Mouse (Mus musculus) left cerebral cortex, postnatal 10 days (tissue): ENCODE data around the gene Dnah3. TPM values are rescaled to one million over a fixed set of nuclear protein-coding genes. Genes with fewer than 3 reads are reported as not detected.

Experiments used
- DNase-seq, 2 experiments: peaks; one replicate each; pipeline ENCODE4 v3.0.0; 2021 to 2022; ENCODE audit warnings: low spot score in 2 of 2, mixed read lengths in 1 of 2; ENCODE audit errors: extremely low spot score in 1 of 2
- intact Hi-C: fragments of 180-260 bp; cut with DNase I; formaldehyde crosslinking; loops from one replicate; pipeline ENCODE4 v1.15.1; 2025
- total RNA-seq, 2 experiments: library from RNA; stranded (reverse); gene quantifications; 2 replicates each; pipeline ENCODE4 v1.2.3; 2021

Dnah3 gene
- total RNA-seq, 2 experiments from 2014 or later = 0.15 TPM; not detected in 1

DNA sequence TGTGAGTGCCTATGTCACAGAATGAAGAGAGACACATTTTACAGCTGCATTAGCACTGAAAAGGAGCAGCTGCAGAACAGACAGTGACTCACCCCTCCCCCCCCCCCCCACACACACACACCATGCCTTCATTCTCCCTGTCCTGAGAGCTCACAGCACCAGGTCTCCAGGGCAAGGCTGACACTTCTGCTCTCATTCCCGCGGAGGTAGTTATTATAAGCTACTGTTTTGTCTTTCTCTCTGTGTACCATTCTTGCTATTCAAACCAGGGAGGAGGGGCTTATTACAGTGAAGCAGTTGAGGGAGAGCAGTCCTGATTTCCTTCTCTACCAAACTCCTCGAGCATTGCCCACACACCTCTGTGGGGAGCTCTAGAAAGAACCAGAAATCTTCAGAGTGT lies 25.9 kb downstream of the Dnah3 start:
- intact Hi-C loops = no loop called here
- DNase-seq = no peak

DNA sequence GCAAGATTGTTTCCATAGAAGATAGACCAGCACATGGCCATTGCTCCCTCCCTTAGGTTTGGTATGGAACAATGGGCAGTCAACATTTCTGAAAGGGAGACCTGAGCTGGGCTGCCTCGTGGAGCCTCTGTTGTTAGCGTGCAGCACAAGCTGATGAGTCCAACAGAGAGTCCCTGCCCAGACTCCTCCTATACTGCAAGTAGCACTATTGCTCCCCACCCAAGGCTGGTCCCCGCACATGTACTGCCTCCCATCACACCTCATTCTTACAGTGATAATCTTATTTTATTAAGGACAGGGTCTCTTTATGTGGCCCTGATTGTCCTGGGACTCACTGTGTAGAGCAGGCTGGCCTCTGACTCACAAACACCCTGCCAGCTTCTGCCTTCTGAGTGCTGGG lies 27.0 kb downstream of the Dnah3 start:
- intact Hi-C loops = no loop called here
- DNase-seq = no peak

DNA sequence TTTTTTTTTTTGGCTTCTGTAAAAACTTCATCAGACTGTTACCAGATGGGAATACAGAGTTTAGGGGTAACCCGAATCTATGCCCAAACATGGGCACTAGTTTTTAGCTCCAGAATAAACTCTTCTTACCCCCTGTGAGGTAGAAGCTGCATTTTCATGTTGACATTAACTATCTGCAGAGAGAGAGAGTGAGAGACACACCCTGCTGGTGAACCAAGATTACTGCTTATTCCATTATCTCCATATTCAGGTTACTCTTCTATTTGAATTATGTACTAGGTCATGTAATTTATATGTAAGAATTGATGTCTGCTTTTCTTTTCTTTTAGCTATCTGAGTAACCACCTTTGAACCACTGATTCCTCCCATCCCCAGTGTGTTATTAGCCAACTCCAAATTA lies 31.0 kb downstream of the Dnah3 start:
- intact Hi-C loops = no loop called here
- DNase-seq = no peak

DNA sequence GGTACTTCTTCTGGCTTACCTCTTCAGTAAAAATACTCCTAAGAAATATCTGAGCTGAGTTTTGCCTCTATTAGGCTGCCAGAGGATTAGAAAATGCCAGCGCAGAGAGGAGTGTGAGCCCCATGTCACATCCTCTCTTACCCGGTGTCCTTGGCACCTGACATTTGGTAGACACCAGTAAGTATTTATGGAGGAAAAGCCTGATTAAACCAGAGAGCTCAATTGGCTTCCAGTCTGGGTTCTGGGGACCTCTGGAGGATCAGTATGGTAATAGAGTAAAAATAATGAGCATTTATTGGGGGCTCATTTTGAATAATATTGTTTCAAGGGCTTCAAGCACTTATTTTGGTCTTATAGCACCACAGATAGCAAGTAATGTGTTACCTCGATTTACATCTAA lies 39.6 kb downstream of the Dnah3 start:
- no peak for DNase-seq
- intact Hi-C loops = loop anchor here (5.0 kb wide), 1 partner anchor 198 kb away; no protein-coding TSS in a partner anchor

DNA sequence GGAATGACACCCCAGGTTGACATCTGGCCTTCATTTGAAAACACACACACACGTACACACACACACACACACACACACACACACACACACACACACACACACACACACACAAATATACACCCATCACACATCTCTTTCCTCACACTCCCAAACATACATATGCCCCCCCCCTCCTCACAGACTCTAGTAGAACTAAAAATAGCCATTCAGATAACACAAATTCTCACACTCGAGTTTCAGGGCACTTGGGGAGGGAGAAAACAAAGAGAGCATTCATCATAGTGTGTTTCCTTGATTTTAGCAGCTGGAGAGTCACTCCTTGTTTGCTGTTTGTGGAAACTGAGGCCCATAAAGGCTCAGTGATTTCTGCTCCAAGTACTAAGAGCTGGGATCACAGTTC lies 41.1 kb downstream of the Dnah3 start:
- DNase-seq = no peak
- intact Hi-C loops = no loop called here

DNA sequence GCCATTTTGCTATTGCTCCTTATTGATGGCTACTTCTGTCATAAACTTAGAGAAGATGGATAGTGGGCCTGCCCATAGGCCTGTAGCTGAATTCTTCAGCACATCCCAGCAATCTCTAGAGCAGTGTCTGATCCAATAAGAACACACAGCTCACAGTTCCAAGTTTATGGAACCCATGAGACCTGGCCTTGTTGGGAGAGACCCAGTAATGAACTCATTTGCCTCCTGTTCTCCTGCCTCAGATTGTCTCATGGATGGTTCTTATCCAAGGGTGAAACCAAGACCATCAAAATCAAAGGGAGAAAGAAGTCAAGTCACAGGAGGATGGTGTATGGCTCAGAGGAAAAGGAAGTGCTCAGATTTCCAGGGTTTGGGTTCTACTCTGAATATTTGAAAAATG lies 44.6 kb downstream of the Dnah3 start:
- no peak for DNase-seq
- intact Hi-C loops = no loop called here

DNA sequence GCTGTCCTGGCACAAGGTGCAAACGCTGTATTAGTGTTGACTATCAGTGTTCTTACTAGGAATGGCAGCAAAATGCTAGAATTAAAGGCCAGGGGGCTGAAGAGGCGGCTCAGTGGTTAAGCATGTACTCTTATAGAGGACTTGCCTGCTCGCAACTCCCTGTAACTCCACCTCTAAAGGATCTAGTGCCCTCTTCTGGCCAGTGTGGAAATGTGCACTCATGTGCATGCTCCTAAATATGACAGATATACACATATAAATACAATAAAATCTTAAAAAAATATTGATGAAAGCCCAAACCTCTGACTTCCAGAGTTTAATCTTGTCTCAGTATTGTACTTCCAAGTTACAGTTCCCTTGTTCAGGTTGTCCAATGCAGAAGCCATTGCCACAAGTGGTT lies 51.1 kb downstream of the Dnah3 start:
- intact Hi-C loops = no loop called here
- no peak for DNase-seq

DNA sequence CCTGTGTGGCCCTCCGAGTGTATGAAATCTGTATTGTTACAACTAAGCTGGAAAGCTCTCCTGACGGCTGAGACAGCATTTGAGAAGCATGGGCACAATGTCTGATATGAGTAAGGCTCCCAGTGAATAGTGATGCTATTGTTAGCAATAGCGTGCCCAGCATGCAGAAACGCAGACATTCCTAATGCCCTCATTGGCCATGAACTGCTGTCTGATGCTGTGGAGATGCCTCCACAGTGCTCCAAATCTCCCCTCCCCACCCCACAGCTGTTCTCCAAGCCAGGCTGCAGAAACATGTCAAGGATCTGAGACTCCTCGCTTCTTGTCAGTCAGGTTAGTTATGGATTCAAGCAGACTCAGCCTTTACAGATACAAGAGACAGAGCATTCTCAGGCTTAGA lies 58.7 kb downstream of the Dnah3 start:
- DNase-seq = no peak
- intact Hi-C loops = no loop called here

DNA sequence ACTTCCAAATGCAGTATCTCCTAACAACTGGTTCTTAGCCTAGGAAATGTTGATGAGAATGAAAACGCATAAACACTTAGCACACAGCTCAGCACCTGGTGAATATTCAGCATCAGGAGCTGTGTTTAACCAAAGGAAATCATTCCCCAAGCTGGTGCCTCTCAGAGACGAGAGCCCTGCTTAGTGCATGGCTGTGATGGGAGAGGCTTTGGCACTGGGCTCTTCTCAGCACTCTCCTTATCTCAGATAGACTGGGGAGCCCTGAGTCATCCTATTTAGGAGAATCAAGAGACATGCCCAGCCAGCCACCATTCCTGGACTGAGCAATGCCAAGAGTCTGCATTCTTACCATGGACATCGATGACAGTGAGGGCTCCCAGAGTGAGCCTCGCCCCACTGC lies 60.1 kb downstream of the Dnah3 start:
- intact Hi-C loops = no loop called here
- DNase-seq = no peak

DNA sequence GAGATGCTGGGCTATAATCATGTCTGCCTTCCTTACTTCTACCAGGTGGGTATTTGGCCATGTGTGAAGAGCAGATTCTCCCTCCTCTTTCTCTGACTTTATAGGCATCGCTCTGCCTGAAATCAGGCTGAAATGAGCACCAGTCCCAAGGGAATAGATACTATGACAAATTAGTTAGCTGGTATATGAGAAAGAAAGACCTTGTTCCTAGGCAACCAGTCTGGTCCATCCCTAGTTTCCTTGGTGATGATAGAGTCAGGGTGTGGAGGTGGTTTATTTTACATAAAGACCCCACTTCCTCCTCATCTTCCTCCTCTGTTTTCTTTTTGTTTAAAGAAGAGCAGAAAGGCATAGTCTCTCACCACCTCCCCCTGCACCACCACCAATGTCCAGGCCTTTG lies 60.5 kb downstream of the Dnah3 start:
- DNase-seq = peak in 1 of 2 experiments; percentile 29
- intact Hi-C loops = no loop called here

DNA sequence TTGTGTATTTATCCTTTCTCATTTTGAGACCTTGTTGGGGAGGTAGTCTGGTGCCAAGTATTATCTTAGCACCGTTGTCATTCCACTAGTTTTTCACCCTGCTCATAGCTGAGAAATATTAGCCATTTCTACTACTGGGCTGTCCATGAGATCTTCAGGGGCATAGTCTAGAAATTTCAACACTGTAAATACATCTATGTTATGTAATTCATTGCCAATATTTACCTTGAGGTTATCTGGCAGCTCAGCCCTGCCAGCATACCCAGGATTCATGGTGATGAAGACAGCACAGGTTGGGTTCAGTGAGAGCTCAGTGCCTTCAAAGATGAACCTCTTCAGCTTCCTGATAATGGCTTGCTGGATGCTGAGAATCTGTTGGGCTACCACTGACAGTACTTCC lies 66.4 kb downstream of the Dnah3 start:
- DNase-seq = no peak
- intact Hi-C loops = no loop called here

DNA sequence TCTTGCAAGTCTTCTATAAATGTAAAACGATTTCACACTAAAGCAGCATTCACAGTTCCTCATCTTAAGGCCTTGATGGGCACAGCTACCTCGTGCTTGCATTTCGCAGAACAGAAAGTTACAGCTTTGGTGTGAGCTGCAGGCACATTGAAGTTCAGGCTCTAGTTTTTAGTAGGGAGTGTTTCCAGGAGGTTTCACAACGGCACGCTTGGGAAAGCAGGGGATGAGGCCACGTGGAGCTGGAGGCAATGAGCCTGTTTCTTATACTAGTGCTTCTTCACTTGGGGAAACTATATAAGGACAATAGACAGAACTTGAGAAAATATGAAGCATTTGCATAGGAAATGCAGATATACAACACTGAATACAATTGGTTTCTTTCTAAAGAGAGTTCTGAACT lies 98.0 kb downstream of the Dnah3 start:
- no peak for DNase-seq
- intact Hi-C loops = no loop called here

DNA sequence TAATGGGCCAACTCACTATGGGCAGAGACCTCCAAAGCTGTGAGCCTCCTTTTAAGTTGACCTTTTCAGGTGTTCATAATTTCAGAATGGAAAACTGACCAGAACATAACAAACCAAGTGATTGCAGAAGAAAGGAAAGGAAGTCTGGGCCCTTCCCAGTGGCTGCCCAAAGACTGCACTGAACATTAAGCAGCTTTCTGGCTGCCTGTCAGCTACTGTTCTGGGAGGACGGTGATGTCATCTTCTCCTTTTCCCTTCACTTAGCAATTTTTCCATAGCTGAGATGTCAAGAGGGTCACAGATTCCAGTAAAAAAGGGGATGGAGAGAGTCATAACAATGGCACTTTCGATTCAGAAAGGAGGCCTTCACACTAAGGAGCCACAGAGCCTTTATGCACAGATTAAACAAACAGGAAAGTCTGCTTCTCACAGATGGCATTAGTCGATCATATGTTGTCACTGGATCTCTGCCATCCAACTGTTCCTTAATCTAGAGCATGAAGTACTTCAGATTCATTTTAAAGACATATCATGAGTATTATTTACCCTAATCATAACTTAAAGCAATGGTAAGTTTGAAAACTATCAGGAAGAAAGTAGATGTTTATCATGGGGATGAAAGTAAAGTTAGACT lies 109.7 kb downstream of the Dnah3 start:
- peak in 1 of 2 experiments; percentile 21 for DNase-seq
- intact Hi-C loops = no loop called here

DNA sequence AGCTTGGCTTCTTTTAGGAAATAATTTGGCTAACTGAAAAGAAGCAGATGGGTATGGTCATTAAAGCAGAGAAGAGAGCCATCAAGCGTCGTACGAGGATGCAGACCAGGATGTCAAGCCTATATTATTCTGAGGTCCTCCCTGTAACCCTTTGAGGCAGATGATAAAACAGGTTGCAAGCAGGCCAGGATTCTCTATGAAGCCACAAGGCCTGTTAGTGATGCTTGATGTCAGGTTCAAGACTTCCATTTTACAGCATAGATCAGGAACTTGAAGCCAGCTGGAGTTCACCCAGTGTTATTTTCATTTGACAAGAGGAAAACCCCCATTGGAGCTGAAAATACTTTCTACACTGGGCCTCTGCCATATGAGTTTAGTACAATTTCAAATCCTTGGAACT lies 114.9 kb downstream of the Dnah3 start:
- DNase-seq = no peak
- intact Hi-C loops = no loop called here

DNA sequence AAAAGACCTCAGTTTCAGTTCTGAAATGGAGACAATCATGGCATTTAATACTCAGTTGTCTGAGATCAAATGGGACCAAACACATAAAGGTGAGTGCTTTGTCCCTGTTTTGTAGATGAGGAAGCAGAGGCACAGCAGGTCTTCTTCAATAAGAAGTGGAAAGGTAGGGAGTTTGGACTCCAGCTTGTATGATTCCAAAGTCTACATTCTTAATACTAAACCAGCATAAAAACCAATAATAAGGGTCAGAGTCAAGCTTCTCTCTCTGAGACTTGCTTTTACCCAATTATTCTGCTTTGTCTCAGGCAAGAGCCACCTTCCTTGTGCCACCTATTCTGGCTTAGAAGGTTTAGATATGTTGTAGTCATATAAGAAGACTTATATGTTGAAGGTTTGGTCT lies 116.5 kb downstream of the Dnah3 start:
- DNase-seq = no peak
- intact Hi-C loops = no loop called here

DNA sequence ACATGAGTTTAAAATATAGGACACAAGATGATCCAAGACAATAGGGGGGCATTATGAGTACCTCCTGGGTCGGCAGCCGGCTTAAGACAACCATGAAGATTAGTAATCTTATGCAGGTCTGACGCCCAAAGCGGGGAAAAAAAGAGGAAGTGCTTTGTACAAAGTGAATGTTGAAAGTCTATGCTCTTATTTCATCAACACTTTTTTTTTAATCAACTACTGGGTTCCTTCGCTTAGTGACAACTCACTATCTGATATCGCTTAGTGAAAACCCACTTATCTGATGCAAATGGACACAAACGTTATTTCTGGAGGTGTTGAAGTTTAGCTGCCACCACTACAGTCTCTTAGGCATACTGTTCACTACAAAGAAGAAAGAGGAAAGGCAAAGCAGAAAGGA lies 117.5 kb downstream of the Dnah3 start:
- no peak for DNase-seq
- intact Hi-C loops = no loop called here

DNA sequence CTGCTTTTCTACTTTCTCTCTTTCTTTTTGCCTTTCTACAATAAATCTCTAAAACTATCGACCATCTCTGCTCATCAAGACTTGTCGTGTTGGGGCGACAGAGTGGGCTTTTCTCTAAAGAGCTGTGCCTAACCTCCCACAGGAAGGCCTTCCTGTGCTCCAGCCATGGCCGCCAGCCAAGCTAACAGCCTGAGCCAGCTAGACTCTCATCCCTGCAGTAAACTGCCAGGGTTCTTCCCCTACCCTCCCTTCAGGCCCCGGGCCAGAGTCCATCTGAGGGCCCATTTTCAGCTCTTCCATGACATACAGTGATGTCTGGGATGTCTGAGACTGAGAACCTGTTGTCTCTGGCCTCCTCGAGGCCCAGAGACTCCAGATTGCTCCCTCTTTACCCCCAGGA lies 118.8 kb downstream of the Dnah3 start:
- DNase-seq = peak in 1 of 2 experiments; percentile 35
- intact Hi-C loops = no loop called here

DNA sequence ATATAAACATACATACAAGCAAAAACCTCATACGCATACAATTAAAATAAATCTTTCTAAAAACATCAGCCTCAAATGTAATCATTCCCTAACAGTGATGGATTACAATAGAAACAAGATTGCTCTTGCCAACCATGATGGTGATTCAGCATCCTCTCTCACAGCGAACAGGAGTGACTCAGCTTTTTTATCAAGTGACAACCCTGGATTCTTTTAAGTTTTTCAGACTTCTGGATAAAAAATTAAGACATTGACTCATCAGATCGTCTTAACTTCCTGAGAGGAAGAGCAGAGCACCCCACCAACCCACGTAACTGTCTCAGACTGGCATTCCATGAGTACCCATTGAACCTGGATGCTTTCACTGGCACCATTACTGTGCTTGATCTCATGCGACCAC lies 120.9 kb downstream of the Dnah3 start:
- intact Hi-C loops = no loop called here

DNA sequence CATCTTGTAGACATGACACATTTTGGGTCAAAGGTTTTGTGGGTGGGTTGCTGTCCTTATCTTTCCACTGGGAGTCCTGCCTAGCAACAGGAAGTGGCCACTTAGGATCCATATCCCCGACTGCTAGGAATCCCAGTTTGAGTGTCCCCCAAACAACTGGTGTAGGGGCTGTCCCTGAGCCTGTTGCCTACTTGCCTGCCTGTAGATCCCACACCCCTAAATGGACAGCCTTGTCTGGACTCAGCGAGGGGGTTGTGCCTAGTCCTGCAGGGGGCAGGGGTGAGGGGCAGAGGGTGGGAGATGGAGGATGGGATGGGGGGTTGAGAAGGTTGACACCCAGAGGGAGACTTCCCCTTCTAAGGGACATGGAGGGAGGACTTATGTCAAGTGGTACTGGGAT lies 125.8 kb downstream of the Dnah3 start:
- intact Hi-C loops = no loop called here
- no peak for DNase-seq

More for the DNA sequence above, 120.9 kb downstream of the Dnah3 start:
- no peak for DNase-seq

DNA sequence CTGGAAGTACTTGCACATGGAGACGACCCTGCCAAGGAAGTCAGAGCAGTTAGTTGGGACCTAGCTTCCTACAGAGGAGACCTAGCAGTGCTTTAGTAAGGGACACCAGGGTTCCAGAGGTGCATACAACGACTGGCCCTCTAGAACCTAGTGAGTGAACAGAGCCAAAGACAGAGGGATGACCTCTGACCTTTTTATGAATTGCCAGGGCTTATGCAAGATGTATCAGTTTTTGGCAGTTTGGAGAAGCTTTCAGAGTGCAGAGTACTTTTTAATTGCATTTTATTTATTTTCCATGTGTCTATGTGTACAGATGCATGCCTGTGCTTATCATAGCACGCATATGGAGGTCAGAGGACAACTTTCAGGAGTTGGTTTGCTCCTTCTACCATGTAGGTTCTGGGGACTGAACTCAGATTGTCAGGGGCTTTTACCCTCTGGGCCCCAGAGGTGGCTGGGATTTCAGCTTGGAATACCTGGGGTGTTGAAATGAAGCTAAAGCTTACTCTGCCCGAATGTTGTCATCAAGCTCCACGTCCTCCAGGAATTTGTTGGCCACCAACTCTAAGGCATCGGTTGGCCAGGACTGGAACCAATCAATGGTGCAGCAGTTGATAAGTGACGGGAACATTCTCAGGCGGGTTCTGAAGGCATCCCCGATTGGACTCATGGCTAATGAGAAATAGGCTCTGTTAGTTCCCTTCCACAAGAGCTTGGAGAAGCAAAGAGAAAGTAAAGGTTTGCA lies 129.3 kb downstream of the Dnah3 start:
- DNase-seq = no peak
- intact Hi-C loops = no loop called here

DNA sequence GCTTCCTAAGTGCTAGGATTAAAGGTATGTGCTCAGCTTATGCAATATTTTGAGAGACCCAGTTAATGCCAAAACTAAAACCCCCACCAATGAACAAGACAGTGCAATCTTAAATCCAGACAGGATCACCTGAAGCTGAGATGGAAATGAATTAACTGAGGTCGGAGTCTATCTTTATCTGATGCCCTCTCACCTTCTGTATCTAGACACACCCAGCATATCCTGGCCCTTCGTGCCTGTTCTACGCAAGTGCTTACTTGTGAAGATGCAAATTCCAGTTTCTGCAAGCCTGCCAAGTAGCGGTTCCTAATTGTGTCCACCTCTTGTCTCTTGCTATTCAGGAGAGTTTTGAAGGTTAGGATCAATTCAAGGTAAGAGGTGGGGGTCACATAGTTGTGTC lies 129.9 kb downstream of the Dnah3 start:
- DNase-seq = no peak
- intact Hi-C loops = no loop called here
